Mouse (Mus musculus): Measurements from ENCODE around the gene Rxfp2. TPM values are rescaled to one million over a fixed set of nuclear protein-coding genes. Genes with fewer than 3 reads are reported as not detected.

Rxfp2 gene
- total and polyA plus RNA-seq, 2 experiments, result not detected

GRCm38 (mm10) chr5:150120676-150121075 lies 102.2 kb downstream of the Rxfp2 start:
- WGBS, result 90% methylated on average over 8 of the region's 8 CpGs
- Histone ChIP-seq H3K4me3 (ENCODE audit: insufficient read depth, low read depth, low read length) (no peak overlapping the region), H3K27me3 (ENCODE audit: control insufficient read depth, insufficient read depth, low read length) (0 out of 2 replicates have a peak, but pooled peaks cover 3% of the 10 kb centered on the region), H3K36me3 (ENCODE audit: control insufficient read depth, insufficient read depth, low read length) (no peaks in the 10 kb centered on the region), H3K4me1 (ENCODE audit: control insufficient read depth, insufficient read depth, low read length) (peaks cover 3% of the 10 kb centered on the region; the same call in 1 of the 2 replicates), H3K9ac (ENCODE audit: low read depth, low read length) (no peak overlapping the region), H3K27ac (replicated peaks; ENCODE audit: insufficient read depth, low read depth, low read length) (no peak overlapping the region), H3K79me2 (ENCODE audit: control insufficient read depth, insufficient read depth, low read length) (no peaks in the 10 kb centered on the region)
- TF ChIP-seq POLR2A (IDR thresholded peaks at IDR 0.05; ENCODE audit: extremely low read depth, insufficient read depth, low read length), result no peak
- TF ChIP-seq CTCF (IDR thresholded peaks at IDR 0.05; ENCODE audit: low read depth, low read length), result no peak
- DNase-seq (ENCODE audit: extremely low read depth, low read depth, low spot score), result no peak

- no peak overlapping the region for H3K4me3 ChIP-seq (ENCODE audit: insufficient read depth, low read depth, low read length)
- DNase-seq (ENCODE audit: extremely low read depth, low read depth, low spot score), result no peak
- TF ChIP-seq CTCF (IDR thresholded peaks at IDR 0.05; ENCODE audit: low read depth, low read length) (no peak), POLR2A (IDR thresholded peaks at IDR 0.05; ENCODE audit: extremely low read depth, insufficient read depth, low read length) (no peak)
- H3K36me3 ChIP-seq (ENCODE audit: control insufficient read depth, insufficient read depth, low read length), result no peaks in the 10 kb centered on the region
- WGBS, result 84% methylated on average over 4 of the region's 4 CpGs
- no peaks in the 10 kb centered on the region for H3K79me2 ChIP-seq (ENCODE audit: control insufficient read depth, insufficient read depth, low read length)
- H3K27me3 ChIP-seq (ENCODE audit: control insufficient read depth, insufficient read depth, low read length), result 0 out of 2 replicates have a peak, but pooled peaks cover 3% of the 10 kb centered on the region
- peaks cover 2% of the 10 kb centered on the region; the same call in 1 of the 2 replicates for H3K4me1 ChIP-seq (ENCODE audit: control insufficient read depth, insufficient read depth, low read length)
- no peak overlapping the region for H3K9ac ChIP-seq (ENCODE audit: low read depth, low read length)
- H3K27ac ChIP-seq (replicated peaks; ENCODE audit: insufficient read depth, low read depth, low read length), result no peak overlapping the region
Measured at GRCm38 (mm10) chr5:150122095-150122494, 103.6 kb downstream of the Rxfp2 start.

GRCm38 (mm10) chr5:150122571-150122970 lies 104.1 kb downstream of the Rxfp2 start:
- DNase-seq (ENCODE audit: extremely low read depth, low read depth, low spot score), result no peak
- WGBS, result 84% methylated on average over 2 of the region's 2 CpGs

GRCm38 (mm10) chr5:150125920-150126319 lies 107.4 kb downstream of the Rxfp2 start:
- WGBS, result 90% methylated on average over 9 of the region's 9 CpGs

More at GRCm38 (mm10) chr5:150122571-150122970, 104.1 kb downstream of the Rxfp2 start:
- H3K27ac ChIP-seq (replicated peaks; ENCODE audit: insufficient read depth, low read depth, low read length), result no peak overlapping the region
- H3K79me2 ChIP-seq (ENCODE audit: control insufficient read depth, insufficient read depth, low read length), result no peaks in the 10 kb centered on the region
- no peak overlapping the region for H3K9ac ChIP-seq (ENCODE audit: low read depth, low read length)
- no peak for TF ChIP-seq CTCF (IDR thresholded peaks at IDR 0.05; ENCODE audit: low read depth, low read length)
- TF ChIP-seq POLR2A (IDR thresholded peaks at IDR 0.05; ENCODE audit: extremely low read depth, insufficient read depth, low read length), result no peak
- H3K36me3 ChIP-seq (ENCODE audit: control insufficient read depth, insufficient read depth, low read length), result no peaks in the 10 kb centered on the region
- peaks cover 2% of the 10 kb centered on the region; the same call in 1 of the 2 replicates for H3K4me1 ChIP-seq (ENCODE audit: control insufficient read depth, insufficient read depth, low read length)
- no peak overlapping the region for H3K4me3 ChIP-seq (ENCODE audit: insufficient read depth, low read depth, low read length)
- 0 out of 2 replicates have a peak, but pooled peaks cover 3% of the 10 kb centered on the region for H3K27me3 ChIP-seq (ENCODE audit: control insufficient read depth, insufficient read depth, low read length)

GRCm38 (mm10) chr5:150128432-150128831 lies 110.0 kb downstream of the Rxfp2 start:
- TF ChIP-seq CTCF (IDR thresholded peaks at IDR 0.05; ENCODE audit: low read depth, low read length) (no peak), POLR2A (IDR thresholded peaks at IDR 0.05; ENCODE audit: extremely low read depth, insufficient read depth, low read length) (no peak)
- no peaks in the 10 kb centered on the region for H3K27me3 ChIP-seq (ENCODE audit: control insufficient read depth, insufficient read depth, low read length)
- no peak overlapping the region for H3K9ac ChIP-seq (ENCODE audit: low read depth, low read length)
- no peaks in the 10 kb centered on the region for H3K79me2 ChIP-seq (ENCODE audit: control insufficient read depth, insufficient read depth, low read length)
- no peaks in the 10 kb centered on the region for H3K36me3 ChIP-seq (ENCODE audit: control insufficient read depth, insufficient read depth, low read length)
- no peaks in the 10 kb centered on the region for H3K4me1 ChIP-seq (ENCODE audit: control insufficient read depth, insufficient read depth, low read length)
- H3K27ac ChIP-seq (replicated peaks; ENCODE audit: insufficient read depth, low read depth, low read length), result no peak overlapping the region
- 88% methylated on average over 8 of the region's 8 CpGs for WGBS
- no peak overlapping the region for H3K4me3 ChIP-seq (ENCODE audit: insufficient read depth, low read depth, low read length)
- no peak for DNase-seq (ENCODE audit: extremely low read depth, low read depth, low spot score)

More at GRCm38 (mm10) chr5:150125920-150126319, 107.4 kb downstream of the Rxfp2 start:
- no peak for TF ChIP-seq POLR2A (IDR thresholded peaks at IDR 0.05; ENCODE audit: extremely low read depth, insufficient read depth, low read length)
- no peak for TF ChIP-seq CTCF (IDR thresholded peaks at IDR 0.05; ENCODE audit: low read depth, low read length)
- Histone ChIP-seq H3K4me3 (ENCODE audit: insufficient read depth, low read depth, low read length) (no peak overlapping the region), H3K27me3 (ENCODE audit: control insufficient read depth, insufficient read depth, low read length) (no peaks in the 10 kb centered on the region), H3K9ac (ENCODE audit: low read depth, low read length) (no peak overlapping the region), H3K4me1 (ENCODE audit: control insufficient read depth, insufficient read depth, low read length) (no peaks in the 10 kb centered on the region), H3K27ac (replicated peaks; ENCODE audit: insufficient read depth, low read depth, low read length) (no peak overlapping the region), H3K79me2 (ENCODE audit: control insufficient read depth, insufficient read depth, low read length) (no peaks in the 10 kb centered on the region), H3K36me3 (ENCODE audit: control insufficient read depth, insufficient read depth, low read length) (no peaks in the 10 kb centered on the region)
- DNase-seq (ENCODE audit: extremely low read depth, low read depth, low spot score), result no peak

GRCm38 (mm10) chr5:150130144-150130543 lies 111.7 kb downstream of the Rxfp2 start:
- no peaks in the 10 kb centered on the region for H3K36me3 ChIP-seq (ENCODE audit: control insufficient read depth, insufficient read depth, low read length)
- no peaks in the 10 kb centered on the region for H3K4me1 ChIP-seq (ENCODE audit: control insufficient read depth, insufficient read depth, low read length)
- 70% methylated on average over 7 of the region's 7 CpGs for WGBS
- no peaks in the 10 kb centered on the region for H3K27me3 ChIP-seq (ENCODE audit: control insufficient read depth, insufficient read depth, low read length)
- H3K4me3 ChIP-seq (ENCODE audit: insufficient read depth, low read depth, low read length), result no peak overlapping the region
- no peaks in the 10 kb centered on the region for H3K79me2 ChIP-seq (ENCODE audit: control insufficient read depth, insufficient read depth, low read length)
- no peak overlapping the region for H3K9ac ChIP-seq (ENCODE audit: low read depth, low read length)
- TF ChIP-seq CTCF (IDR thresholded peaks at IDR 0.05; ENCODE audit: low read depth, low read length), result no peak
- no peak for TF ChIP-seq POLR2A (IDR thresholded peaks at IDR 0.05; ENCODE audit: extremely low read depth, insufficient read depth, low read length)
- H3K27ac ChIP-seq (replicated peaks; ENCODE audit: insufficient read depth, low read depth, low read length), result no peak overlapping the region
- no peak for DNase-seq (ENCODE audit: extremely low read depth, low read depth, low spot score)
